Mouse (Mus musculus) kidney, postnatal 4 days (tissue): ENCODE data around the gene Ap1s1.

Source experiments
- DNase-seq, 2 experiments: peaks; one replicate each; pipeline ENCODE4 v3.0.0; 2021; ENCODE audit warnings: mixed read lengths in 2 of 2

The Ap1s1 gene

GRCm38 (mm10) chr5:137045402-137046323 is at the start of gene Ap1s1:
Gene Ap1s1, minus strand, starts transcription at chr5:137046135.
- DNase-seq = peak; percentile 99

GRCm38 (mm10) chr5:137095135-137095534 is 49.2 kb upstream of the Ap1s1 start:
- DNase-seq = no peak

GRCm38 (mm10) chr5:137093720-137094119 is 47.8 kb upstream of the Ap1s1 start:
- DNase-seq = peak; percentile 51 to 57

- no peak for DNase-seq
Observed at GRCm38 (mm10) chr5:137091560-137091959, 45.6 kb upstream of the Ap1s1 start.

GRCm38 (mm10) chr5:137090870-137091269 is 44.9 kb upstream of the Ap1s1 start:
- DNase-seq = no peak

GRCm38 (mm10) chr5:137087410-137087809 is 41.5 kb upstream of the Ap1s1 start:
- DNase-seq = peak; percentile 68 to 79

GRCm38 (mm10) chr5:137085731-137086130 is 39.8 kb upstream of the Ap1s1 start:
- no peak for DNase-seq

- no peak for DNase-seq
Observed at GRCm38 (mm10) chr5:137085021-137085420, 39.1 kb upstream of the Ap1s1 start.

- DNase-seq = no peak
Observed at GRCm38 (mm10) chr5:137083051-137083450, 37.1 kb upstream of the Ap1s1 start.

GRCm38 (mm10) chr5:137079849-137080248 is 33.9 kb upstream of the Ap1s1 start:
- DNase-seq = peak; percentile 38 to 57

- DNase-seq = peak in 1 of 2 experiments; percentile 28
Observed at GRCm38 (mm10) chr5:137078616-137079015, 32.7 kb upstream of the Ap1s1 start.

GRCm38 (mm10) chr5:137078041-137078440 is 32.1 kb upstream of the Ap1s1 start:
- DNase-seq = no peak

- DNase-seq = no peak
Observed at GRCm38 (mm10) chr5:137077187-137077586, 31.3 kb upstream of the Ap1s1 start.

- DNase-seq = peak in 1 of 2 experiments; percentile 43
Observed at GRCm38 (mm10) chr5:137076191-137076930, 30.4 kb upstream of the Ap1s1 start.

GRCm38 (mm10) chr5:137075726-137076125 is 29.8 kb upstream of the Ap1s1 start:
- no peak for DNase-seq

GRCm38 (mm10) chr5:137074191-137074651 is 28.3 kb upstream of the Ap1s1 start:
- peak in 1 of 2 experiments; percentile 24 for DNase-seq

- DNase-seq = no peak
Observed at GRCm38 (mm10) chr5:137073141-137073540, 27.2 kb upstream of the Ap1s1 start.

GRCm38 (mm10) chr5:137072079-137072960 is 26.4 kb upstream of the Ap1s1 start, which contains the start of gene Serpine1:
Gene Serpine1, minus strand, starts transcription at chr5:137072268.
- peak; percentile 82 to 90 for DNase-seq

- no peak for DNase-seq
Observed at GRCm38 (mm10) chr5:137070881-137071605, 25.1 kb upstream of the Ap1s1 start.

- DNase-seq = no peak
Observed at GRCm38 (mm10) chr5:137068711-137069110, 22.8 kb upstream of the Ap1s1 start.

- DNase-seq = no peak
Observed at GRCm38 (mm10) chr5:137065923-137066322, 20.0 kb upstream of the Ap1s1 start.

- DNase-seq = no peak
Observed at GRCm38 (mm10) chr5:137065454-137065853, 19.5 kb upstream of the Ap1s1 start.
